Mouse (Mus musculus) limb, embryonic 14.5 days (tissue): ENCODE data around the gene Mettl23. TPM values are rescaled to one million over a fixed set of nuclear protein-coding genes. Genes with fewer than 3 reads are reported as not detected.

Source experiments
- ATAC-seq: fragments of 200-750 bp; cut with Nextera tagmentation; 2 replicates; pipeline ENCODE4 v1.8.0; 2017; ENCODE audit warnings: low read depth, moderate number of reproducible peaks, moderate TSS enrichment; ENCODE audit not compliant: low FRiP score
- DNase-seq: peaks from one replicate; pipeline ENCODE4 v3.0.0-alpha.2; 2015; ENCODE audit warnings: low spot score
- H3K27ac ChIP-seq: fragments of 300-500 bp; sonication (generic); replicated peaks from 2 replicates; pipeline ENCODE4 v1.5.1; 2014; ENCODE audit warnings: low read depth, mild to moderate bottlenecking, low read length, moderate library complexity, mixed read lengths
- H3K27me3 ChIP-seq: fragments of 300-500 bp; sonication (generic); 2 replicates; pipeline ENCODE4 v1.6.1; 2014; ENCODE audit warnings: low read length, mixed read lengths; ENCODE audit not compliant: control insufficient read depth, insufficient read depth
- H3K36me3 ChIP-seq: fragments of 300-500 bp; sonication (generic); 2 replicates; pipeline ENCODE4 v1.6.1; 2014; ENCODE audit warnings: mild to moderate bottlenecking, low read length, moderate library complexity, mixed read lengths; ENCODE audit not compliant: control insufficient read depth, insufficient read depth
- H3K4me1 ChIP-seq: fragments of 300-500 bp; sonication (generic); 2 replicates; pipeline ENCODE4 v1.6.1; 2014; ENCODE audit warnings: antibody characterized with exemption, low read length, mixed read lengths; ENCODE audit not compliant: control insufficient read depth, insufficient read depth
- H3K4me2 ChIP-seq: fragments of 300-500 bp; sonication (generic); replicated peaks from 2 replicates; pipeline ENCODE4 v1.6.1; 2014; ENCODE audit warnings: low read depth, mild to moderate bottlenecking, low read length, moderate library complexity; ENCODE audit not compliant: severe bottlenecking
- H3K4me3 ChIP-seq: fragments of 300-500 bp; sonication (generic); replicated peaks from 2 replicates; pipeline ENCODE4 v1.5.1; 2014; ENCODE audit warnings: low read length
- H3K9ac ChIP-seq: fragments of 300-500 bp; sonication (generic); 2 replicates; pipeline ENCODE4 v1.6.1; 2014; ENCODE audit warnings: mild to moderate bottlenecking, low read depth, low read length, moderate library complexity; ENCODE audit not compliant: severe bottlenecking
- H3K9me3 ChIP-seq: fragments of 300-500 bp; sonication (generic); 2 replicates; pipeline ENCODE4 v1.6.1; 2016; ENCODE audit warnings: low read length; ENCODE audit not compliant: control insufficient read depth
- POLR2A ChIP-seq: fragments of 200-500 bp; IDR thresholded peaks from 2 replicates; pipeline ENCODE4 v1.8.0; 2012; ENCODE audit warnings: inconsistent platforms, mild to moderate bottlenecking, moderate library complexity, borderline replicate concordance; ENCODE audit not compliant: insufficient read depth, insufficient read length; ENCODE audit errors: extremely low read depth
- WGBS: fragments of 180-500 bp; shearing (Covaris S2); extraction: QIAGEN DNeasy Blood & Tissue Kit; methylation state at CpG from one replicate; pipeline ENCODE4 v1.1.7; 2014; 5-methylcytosine and 5-hydroxymethylcytosine counted together
- polyA plus RNA-seq, 2 experiments: library from polyadenylated mRNA; depleted of rRNA in 1 of 2; stranded (reverse) in 1 of 2; unstranded in 1 of 2; fragments of >200 nt; fragmentation: Nextera tagmentation in 1 of 2; extraction: Ambion mirVana in 1 of 2; gene quantifications; 2 replicates each; pipeline versions ENCODE4 v1.2.1 to v1.2.3; 2012 to 2014

The Mettl23 gene
- polyA plus RNA-seq, 2 experiments, result 51.0 to 77.9 TPM

DNA sequence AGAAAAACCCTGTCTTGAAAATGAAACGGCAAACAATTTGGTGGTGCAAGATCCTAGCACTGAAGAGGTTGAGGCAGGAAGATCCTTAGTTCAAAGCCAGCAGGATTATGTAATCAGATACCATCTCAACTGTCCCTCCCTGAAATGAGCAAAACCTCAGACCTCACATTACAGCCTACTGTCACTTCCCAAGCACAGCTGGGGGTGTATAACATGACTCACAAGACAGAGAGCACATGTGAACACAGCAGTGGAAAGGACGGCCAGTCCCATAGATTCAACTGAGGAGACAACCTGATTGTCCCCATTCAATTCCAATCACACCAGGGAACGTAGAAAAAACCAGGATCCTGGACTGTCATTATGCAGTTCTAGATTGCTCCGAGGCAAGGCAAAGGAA is 6.8 kb upstream of the Mettl23 start:
- Histone ChIP-seq H3K9me3 (no peaks in the 10 kb centered on the region), H3K4me1 (peaks cover 17% of the 10 kb centered on the region), H3K27ac (no peak overlapping the region), H3K36me3 (peaks cover 87% of the 10 kb centered on the region), H3K27me3 (no peaks in the 10 kb centered on the region), H3K4me3 (no peak overlapping the region), H3K4me2 (no peak overlapping the region), H3K9ac (no peak overlapping the region)
- no peak for DNase-seq
- 80% methylated on average over 4 of the region's 4 CpGs for WGBS
- no peak for TF ChIP-seq POLR2A
- ATAC-seq, result no peak

DNA sequence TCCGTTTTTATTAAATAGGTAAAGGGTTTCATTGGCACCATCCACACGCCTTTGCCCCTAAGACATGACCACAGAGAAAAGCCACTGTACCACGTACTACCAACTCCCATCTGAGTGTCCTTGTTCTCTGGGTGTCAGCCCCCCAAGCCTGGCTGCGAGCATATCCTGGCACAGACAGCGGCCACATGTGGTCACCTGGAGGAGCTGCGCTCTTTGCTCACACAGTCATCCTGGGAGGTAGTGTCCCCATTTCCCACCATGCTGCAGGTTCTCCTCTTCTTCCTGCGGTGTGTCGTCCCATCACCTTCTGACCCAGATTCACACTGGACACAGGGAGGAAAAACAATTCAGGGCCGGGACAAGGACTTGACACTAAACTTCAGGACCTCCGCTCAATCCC is 5.6 kb upstream of the Mettl23 start:
- H3K4me2 ChIP-seq, result no peak overlapping the region
- H3K4me3 ChIP-seq, result no peak overlapping the region
- no peaks in the 10 kb centered on the region for H3K27me3 ChIP-seq
- 92% methylated on average over 10 of the region's 10 CpGs for WGBS
- DNase-seq (no peak), ATAC-seq (no peak)
- peaks cover 83% of the 10 kb centered on the region for H3K36me3 ChIP-seq
- H3K4me1 ChIP-seq, result peaks cover 22% of the 10 kb centered on the region
- no peak overlapping the region for H3K27ac ChIP-seq
- no peaks in the 10 kb centered on the region for H3K9me3 ChIP-seq
- no peak overlapping the region for H3K9ac ChIP-seq
- no peak for TF ChIP-seq POLR2A

DNA sequence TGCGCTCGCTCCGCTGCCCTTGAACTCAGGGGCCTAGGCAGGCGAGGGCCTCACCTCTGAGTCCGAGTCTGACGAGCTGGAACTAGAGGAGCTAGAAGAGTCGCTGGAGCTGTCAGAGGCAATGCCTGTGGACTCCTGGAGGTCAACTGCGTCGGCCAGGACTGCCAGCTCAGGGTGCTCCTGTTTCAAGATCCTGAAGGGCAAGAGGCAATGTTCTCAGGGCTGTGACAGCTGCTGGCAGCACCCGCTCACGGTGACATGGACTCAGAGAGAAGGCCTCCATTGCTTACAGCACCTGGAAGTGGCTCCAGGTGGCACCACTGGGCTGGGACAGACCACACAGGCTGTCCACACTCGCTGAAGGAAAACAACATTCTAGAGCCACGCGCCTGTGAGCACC is 4.1 kb upstream of the Mettl23 start:
- no peak overlapping the region for H3K9ac ChIP-seq
- ATAC-seq, result no peak
- peaks cover 22% of the 10 kb centered on the region for H3K4me1 ChIP-seq
- H3K9me3 ChIP-seq, result no peaks in the 10 kb centered on the region
- 86% methylated on average over 14 of the region's 14 CpGs for WGBS
- no peaks in the 10 kb centered on the region for H3K27me3 ChIP-seq
- H3K27ac ChIP-seq, result no peak overlapping the region
- H3K36me3 ChIP-seq, result peaks cover 73% of the 10 kb centered on the region
- no peak for DNase-seq
- no peak overlapping the region for H3K4me2 ChIP-seq
- no peak for TF ChIP-seq POLR2A
- H3K4me3 ChIP-seq, result no peak overlapping the region

DNA sequence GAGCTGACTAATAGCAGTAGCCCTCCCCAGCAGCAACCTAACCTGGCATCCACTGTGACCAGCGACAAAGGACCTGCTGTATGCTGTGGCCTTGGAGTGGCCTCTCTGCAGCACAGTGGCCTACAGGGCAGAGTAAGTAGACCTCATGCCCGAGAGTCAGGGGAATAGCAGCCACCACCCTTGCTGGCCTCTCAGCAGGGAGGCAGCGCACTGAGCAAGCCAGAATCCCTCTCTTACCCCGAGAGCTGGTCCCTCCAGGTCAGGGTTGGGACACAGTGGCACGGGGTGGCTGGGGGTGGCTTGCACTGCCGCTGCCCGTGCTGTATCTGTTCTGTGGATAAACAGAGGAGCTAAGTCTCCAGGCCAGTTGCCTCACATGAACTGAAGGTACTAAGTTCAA is 3.5 kb upstream of the Mettl23 start:
- TF ChIP-seq POLR2A, result no peak
- no peaks in the 10 kb centered on the region for H3K27me3 ChIP-seq
- no peak overlapping the region for H3K27ac ChIP-seq
- DNase-seq (no peak), ATAC-seq (no peak)
- H3K36me3 ChIP-seq, result peaks cover 66% of the 10 kb centered on the region
- no peak overlapping the region for H3K4me3 ChIP-seq
- H3K4me1 ChIP-seq, result peaks cover 27% of the 10 kb centered on the region
- H3K4me2 ChIP-seq, result 0 out of 2 replicates have a peak overlapping the region, but pooled peaks have one; percentile 10
- WGBS, result 80% methylated on average over 7 of the region's 7 CpGs
- peak overlapping the region; percentile 28; the same call in 1 of the 2 replicates for H3K9ac ChIP-seq
- H3K9me3 ChIP-seq, result no peaks in the 10 kb centered on the region

DNA sequence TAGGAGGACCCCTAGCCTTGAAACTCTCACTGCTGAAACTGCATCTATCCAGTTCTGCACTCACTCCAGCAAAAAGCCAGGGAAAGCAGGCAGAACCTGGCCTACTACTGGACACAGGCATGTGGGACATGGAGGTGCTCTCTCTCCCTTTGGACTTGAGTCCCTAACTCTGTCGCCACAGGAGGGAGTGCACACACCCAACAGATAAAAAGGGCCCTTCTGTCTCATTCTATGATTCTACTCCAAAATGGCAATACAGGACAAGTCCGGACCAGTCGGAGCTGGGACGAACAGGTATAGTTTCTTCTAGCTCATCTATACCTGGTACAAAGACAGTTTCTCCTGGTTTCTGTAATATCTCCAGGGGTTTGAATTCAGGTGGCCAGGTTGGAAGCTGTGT is 2.3 kb upstream of the Mettl23 start:
- H3K36me3 ChIP-seq, result peaks cover 59% of the 10 kb centered on the region
- no peaks in the 10 kb centered on the region for H3K9me3 ChIP-seq
- H3K4me3 ChIP-seq, result peak overlapping the region; percentile 86
- H3K4me2 ChIP-seq, result peak overlapping the region; percentile 93
- H3K27ac ChIP-seq, result no peak overlapping the region
- H3K27me3 ChIP-seq, result no peaks in the 10 kb centered on the region
- DNase-seq (no peak), ATAC-seq (no peak)
- H3K4me1 ChIP-seq, result peaks cover 29% of the 10 kb centered on the region
- no peak for TF ChIP-seq POLR2A
- H3K9ac ChIP-seq, result peak overlapping the region; percentile 25; the same call in 1 of the 2 replicates
- WGBS, result 86% methylated on average over 4 of the region's 4 CpGs
